Mouse (Mus musculus): ENCODE measurements around the gene Rbfox1.

- TF ChIP-seq SMC3 (IDR thresholded peaks at IDR 0.05; ENCODE audit: low read depth, low read length), result no peak
- TF ChIP-seq TBP (IDR thresholded peaks at IDR 0.05; ENCODE audit: low read depth, low read length), result no peak
- no peak for TF ChIP-seq GATA1 (IDR thresholded peaks at IDR 0.05; ENCODE audit: low read depth, low read length)
- TF ChIP-seq CTCF (IDR thresholded peaks at IDR 0.05 in 2 of 3, conservative IDR thresholded peaks at IDR 0.05 in 1 of 3; ENCODE audit: control insufficient read depth in 1 of 3, insufficient read depth in 1 of 3, low read depth in 2 of 3, low read length in 3 of 3, poor library complexity in 1 of 3, severe bottlenecking in 1 of 3), result no peak
- TF ChIP-seq SIN3A (IDR thresholded peaks at IDR 0.05; ENCODE audit: low read length), result no peak
- TF ChIP-seq E2F4 (IDR thresholded peaks at IDR 0.05; ENCODE audit: borderline replicate concordance, low read depth, low read length), result no peak
- no peak for TF ChIP-seq POLR2A (IDR thresholded peaks at IDR 0.05; ENCODE audit: control insufficient read depth in 1 of 2, insufficient read depth in 1 of 2, low read depth in 1 of 2, low read length in 2 of 2, poor library complexity in 1 of 2)
- TF ChIP-seq POLR2AphosphoS2 (IDR thresholded peaks at IDR 0.05; ENCODE audit: low read length), result no peak
Observed at GRCm38 (mm10) chr16:6448250-6448649, 563.1 kb downstream of the Rbfox1 start.
